Mouse (Mus musculus) kidney, adult 11 months (tissue): ENCODE measurements around the gene Ifna7.
"Not testable (repeated sequence)": the region's sequence is repeated elsewhere in the genome, so short reads cannot be mapped to it uniquely, and the experiment has no call there.

Source experiments
- DNase-seq: peaks from one replicate; pipeline ENCODE4 v3.0.0; 2022

Gene Ifna7

DNA sequence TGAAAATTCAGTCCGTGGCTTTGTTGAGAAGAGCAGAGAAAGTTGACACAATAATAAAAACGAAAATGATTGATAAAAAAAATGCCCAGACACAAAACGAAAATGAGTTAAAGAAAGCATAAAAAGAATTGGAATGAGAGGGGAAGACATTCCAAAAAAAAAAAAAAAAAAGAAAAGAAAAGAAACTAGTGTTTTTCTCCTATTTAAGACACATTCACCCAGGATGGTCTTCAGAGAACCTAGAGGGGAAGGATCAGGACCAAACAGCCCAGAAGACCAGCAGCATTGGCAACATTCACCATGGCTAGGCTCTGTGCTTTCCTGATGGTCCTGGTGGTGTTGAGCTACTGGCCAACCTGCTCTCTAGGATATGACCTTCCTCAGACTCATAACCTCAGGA, at the start of gene Ifna7:
Gene Ifna7 (plus strand): TSS at position 301 of the 400 bp plus-strand sequence.
- DNase-seq, result no peak

GRCm38 (mm10) chr4:88773534-88773933, 42.5 kb upstream of the Ifna7 start, which contains the start of gene Gm13290:
TSS of gene Gm13290 (plus strand) at chr4:88773834.
- not testable (repeated sequence) for DNase-seq

DNA sequence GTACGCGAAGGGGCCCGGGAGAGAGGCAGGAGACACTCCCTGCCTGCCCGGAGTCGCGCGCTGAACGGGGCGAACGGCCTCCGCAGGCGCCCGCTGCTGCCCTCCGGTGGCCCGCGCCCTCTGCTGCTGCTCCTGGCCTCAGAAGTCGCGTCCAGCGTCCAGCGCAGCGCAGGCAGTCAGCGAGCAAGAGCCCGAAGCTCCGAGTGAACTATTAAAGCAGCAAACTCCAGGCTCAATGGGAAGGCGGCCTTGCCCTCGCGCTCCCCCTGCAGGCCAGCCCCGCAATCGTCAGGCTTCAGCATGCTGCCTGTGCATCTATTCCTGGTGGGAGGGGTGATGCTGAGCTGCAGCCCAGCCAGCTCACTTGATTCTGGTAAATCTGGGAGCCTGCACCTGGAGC, 39.4 kb upstream of the Ifna7 start, which contains the start of gene Gm13289:
Gene Gm13289 (plus strand): TSS at position 301 of the 400 bp plus-strand sequence.
- DNase-seq, result not testable (repeated sequence)

- DNase-seq, result not testable (repeated sequence)
Observed at GRCm38 (mm10) chr4:88779550-88779949, 36.5 kb upstream of the Ifna7 start, which contains the start of gene Gm13272. TSS of gene Gm13272 (plus strand) at chr4:88779850.

DNA sequence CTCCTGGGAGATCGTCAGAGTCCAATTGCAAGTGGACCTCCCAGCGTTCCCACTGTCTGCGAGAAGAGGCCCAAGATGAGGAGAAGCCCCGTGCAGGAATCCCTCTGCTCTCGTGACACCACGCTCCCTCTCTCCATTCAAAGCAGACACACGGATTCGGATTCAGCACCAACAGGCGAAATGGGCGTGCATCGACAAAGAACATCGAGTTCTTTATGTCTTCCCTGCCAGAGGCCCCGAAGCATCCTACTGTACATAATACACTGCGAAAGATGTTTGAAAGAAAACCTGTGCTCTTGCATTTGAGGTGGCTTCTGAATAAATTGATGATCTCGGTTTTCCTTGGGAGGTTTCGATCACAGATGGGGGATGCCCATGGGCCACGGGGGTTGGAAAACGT, 35.7 kb upstream of the Ifna7 start:
- DNase-seq, result peak; percentile 8

GRCm38 (mm10) chr4:88781831-88782230, 34.2 kb upstream of the Ifna7 start, which contains the start of gene Ifnz:
TSS of gene Ifnz (plus strand) at chr4:88782131.
- not testable (repeated sequence) for DNase-seq

- DNase-seq, result peak; percentile 35
Observed at GRCm38 (mm10) chr4:88782335-88782734, 33.7 kb upstream of the Ifna7 start.

- not testable (repeated sequence) for DNase-seq
Observed at GRCm38 (mm10) chr4:88785409-88785808, 30.6 kb upstream of the Ifna7 start, which contains the start of gene Gm13276. TSS of gene Gm13276 (plus strand) at chr4:88785709.

GRCm38 (mm10) chr4:88788402-88788801, 27.6 kb upstream of the Ifna7 start, which contains the start of gene Gm13277:
TSS of gene Gm13277 (plus strand) at chr4:88788632.
- peak; percentile 79 for DNase-seq

GRCm38 (mm10) chr4:88791250-88791649, 24.8 kb upstream of the Ifna7 start, which contains the start of gene Gm13278:
TSS of gene Gm13278 (plus strand) at chr4:88791550.
- DNase-seq, result not testable (repeated sequence)

DNA sequence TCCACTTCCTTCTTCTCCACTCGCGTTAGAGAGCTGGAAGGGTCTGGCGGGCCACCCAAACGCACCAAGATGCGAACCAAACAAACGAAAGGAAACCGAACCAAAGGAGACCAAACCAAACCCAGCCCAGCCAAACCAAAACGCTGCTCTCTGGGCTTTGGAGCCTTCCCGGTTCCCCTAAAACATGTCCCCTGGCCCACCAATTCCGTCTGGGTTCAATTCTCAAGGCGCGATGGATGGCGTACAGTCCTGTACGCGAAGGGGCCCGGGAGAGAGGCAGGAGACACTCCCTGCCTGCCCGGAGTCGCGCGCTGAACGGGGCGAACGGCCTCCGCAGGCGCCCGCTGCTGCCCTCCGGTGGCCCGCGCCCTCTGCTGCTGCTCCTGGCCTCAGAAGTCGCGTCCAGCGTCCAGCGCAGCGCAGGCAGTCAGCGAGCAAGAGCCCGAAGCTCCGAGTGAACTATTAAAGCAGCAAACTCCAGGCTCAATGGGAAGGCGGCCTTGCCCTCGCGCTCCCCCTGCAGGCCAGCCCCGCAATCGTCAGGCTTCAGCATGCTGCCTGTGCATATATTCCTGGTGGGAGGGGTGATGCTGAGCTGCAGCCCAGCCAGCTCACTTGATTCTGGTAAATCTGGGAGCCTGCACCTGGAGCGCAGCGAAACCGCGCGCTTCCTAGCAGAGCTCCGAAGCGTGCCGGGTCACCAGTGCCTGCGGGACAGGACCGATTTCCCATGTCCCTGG, 21.9 kb upstream of the Ifna7 start, which contains the start of gene Gm13275:
Gene Gm13275 (plus strand): TSS at position 552 of the 740 bp plus-strand sequence.
- DNase-seq, result peak; percentile 77

GRCm38 (mm10) chr4:88797097-88797496, 18.9 kb upstream of the Ifna7 start, which contains the start of gene Gm13279:
TSS of gene Gm13279 (plus strand) at chr4:88797397.
- not testable (repeated sequence) for DNase-seq

GRCm38 (mm10) chr4:88799365-88799764, 16.7 kb upstream of the Ifna7 start, which contains the start of gene Gm13285:
TSS of gene Gm13285 (plus strand) at chr4:88799665.
- DNase-seq, result not testable (repeated sequence)

- not testable (repeated sequence) for DNase-seq
Observed at GRCm38 (mm10) chr4:88802954-88803353, 13.1 kb upstream of the Ifna7 start, which contains the start of gene Gm13287. TSS of gene Gm13287 (plus strand) at chr4:88803254.

GRCm38 (mm10) chr4:88805231-88805630, 10.8 kb upstream of the Ifna7 start, which contains the start of gene Gm13288:
TSS of gene Gm13288 (plus strand) at chr4:88805531.
- not testable (repeated sequence) for DNase-seq

GRCm38 (mm10) chr4:88805761-88806160, 10.3 kb upstream of the Ifna7 start:
- DNase-seq, result peak; percentile 52

DNA sequence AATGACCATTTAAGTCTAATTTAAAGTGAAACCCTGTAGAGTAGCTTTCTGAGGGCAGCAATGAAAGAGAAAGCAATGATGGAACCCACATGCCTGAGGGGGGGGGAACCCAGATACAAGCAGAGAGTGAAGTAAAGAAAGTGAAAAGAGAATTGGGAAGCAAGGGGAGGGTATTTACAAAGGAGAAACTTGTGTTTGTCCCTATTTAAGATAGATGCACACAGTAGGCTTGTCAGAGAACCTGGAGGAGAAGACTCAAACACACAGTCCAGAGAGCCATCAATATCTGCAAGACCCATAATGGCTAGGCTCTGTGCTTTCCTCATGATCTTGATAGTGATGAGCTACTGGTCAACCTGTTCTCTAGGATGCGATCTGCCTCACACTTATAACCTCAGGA, 3.6 kb downstream of the Ifna7 start, which contains the start of gene Ifna11:
Gene Ifna11 (plus strand): TSS at position 301 of the 400 bp plus-strand sequence.
- DNase-seq, result no peak

- DNase-seq, result no peak
Observed at GRCm38 (mm10) chr4:88822995-88823394, 7.0 kb downstream of the Ifna7 start.

DNA sequence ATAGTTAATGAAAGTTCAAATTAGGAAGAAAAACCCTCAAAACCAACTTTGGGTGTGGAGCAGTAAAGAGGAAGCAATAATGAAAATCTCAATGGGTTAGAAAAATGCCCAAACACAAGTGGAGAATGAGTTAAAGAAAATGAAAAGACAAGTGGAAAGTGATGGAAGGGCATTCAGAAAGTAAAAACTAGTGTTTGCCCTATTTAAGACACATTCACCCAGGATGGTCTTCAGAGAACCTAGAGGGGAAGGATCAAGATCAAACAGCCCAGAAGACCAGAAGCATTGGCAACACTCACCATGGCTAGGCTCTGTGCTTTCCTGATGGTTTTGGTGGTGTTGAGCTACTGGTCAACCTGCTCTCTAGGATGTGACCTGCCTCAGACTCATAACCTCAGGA, 11.1 kb downstream of the Ifna7 start, which contains the start of gene Ifna6:
Gene Ifna6 (plus strand): TSS at position 301 of the 400 bp plus-strand sequence.
- DNase-seq, result not testable (repeated sequence)

- DNase-seq, result peak; percentile 3
Observed at GRCm38 (mm10) chr4:88830523-88830922, 14.5 kb downstream of the Ifna7 start.

DNA sequence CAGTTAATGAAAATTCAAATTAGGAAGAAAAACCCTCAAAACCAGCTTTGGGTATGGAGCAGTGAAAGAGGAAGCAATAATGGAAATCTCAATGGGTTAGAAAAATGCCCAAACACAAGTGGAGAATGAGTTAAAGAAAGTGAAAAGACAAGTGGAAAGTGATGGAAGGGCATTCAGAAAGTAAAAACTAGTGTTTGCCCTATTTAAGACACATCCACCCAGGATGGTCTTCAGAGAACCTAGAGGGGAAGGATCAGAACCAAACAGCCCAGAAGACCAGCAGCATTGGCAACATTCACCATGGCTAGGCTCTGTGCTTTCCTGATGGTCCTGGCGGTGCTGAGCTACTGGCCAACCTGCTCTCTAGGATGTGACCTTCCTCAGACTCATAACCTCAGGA, 19.2 kb downstream of the Ifna7 start, which contains the start of gene Ifna5:
Gene Ifna5 (plus strand): TSS at position 301 of the 400 bp plus-strand sequence.
- DNase-seq, result not testable (repeated sequence)

DNA sequence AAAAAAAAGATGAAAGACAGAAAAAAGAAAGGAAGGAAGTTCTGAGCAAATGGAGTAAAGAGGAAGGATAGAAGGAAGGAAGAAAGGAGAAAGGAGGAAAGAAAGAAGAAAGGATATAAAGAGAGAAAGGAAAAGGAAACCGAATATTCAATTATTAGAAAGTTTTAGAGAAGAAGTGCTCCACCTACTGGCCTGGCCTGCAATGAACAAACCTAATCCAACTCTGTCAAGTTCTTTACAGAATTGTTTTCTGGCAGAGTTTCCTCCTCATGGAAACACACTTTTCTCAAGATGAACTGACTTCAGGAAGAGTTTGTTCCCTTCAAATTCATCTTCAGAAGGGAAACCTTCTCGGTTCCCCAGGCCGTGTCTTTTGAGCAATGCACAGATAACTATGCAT, 22.8 kb downstream of the Ifna7 start:
- DNase-seq, result no peak

DNA sequence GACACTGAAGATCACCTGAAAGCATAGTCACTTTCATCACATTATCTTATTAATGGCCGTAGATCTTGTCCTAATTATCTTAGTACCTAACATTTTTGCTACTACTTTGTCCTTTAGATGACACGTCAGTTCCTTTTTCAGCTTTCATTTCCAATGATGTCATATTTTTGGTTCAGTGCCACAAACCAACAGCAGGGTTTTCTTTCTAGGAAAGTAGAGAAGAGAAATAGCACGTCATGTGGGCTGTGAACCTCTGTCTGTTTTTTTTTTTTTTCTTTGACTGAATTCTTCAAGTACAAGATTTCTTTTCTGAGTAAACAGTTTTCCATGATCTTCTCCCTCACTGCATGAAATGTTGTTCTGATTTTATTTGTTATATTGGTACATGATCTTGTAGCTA, 24.0 kb downstream of the Ifna7 start:
- DNase-seq, result no peak
